Mouse (Mus musculus) C2C12 (cell line): ENCODE data around the gene Ttll8. TPM values are rescaled to one million over a fixed set of nuclear protein-coding genes. Genes with fewer than 3 reads are reported as not detected.

Source experiments
- H3K27me3 ChIP-seq: one replicate; pipeline ENCODE4 v1.6.1; 2011; ENCODE audit not compliant: control insufficient read depth, insufficient read depth, insufficient read length
- H3K36me3 ChIP-seq: one replicate; pipeline ENCODE4 v1.6.1; 2011; ENCODE audit not compliant: control insufficient read depth, insufficient read depth
- H3K4me3 ChIP-seq: one replicate; pipeline ENCODE4 v1.5.1; 2011; ENCODE audit warnings: mild to moderate bottlenecking, control low read depth; ENCODE audit not compliant: poor library complexity, insufficient read depth, severe bottlenecking
- H3K79me2 ChIP-seq: one replicate; pipeline ENCODE4 v1.6.1; 2011; ENCODE audit not compliant: control insufficient read depth, insufficient read depth
- H3K79me3 ChIP-seq: one replicate; pipeline ENCODE4 v1.6.1; 2011; ENCODE audit warnings: low read depth, control low read depth
- H3ac ChIP-seq: one replicate; pipeline ENCODE3; 2011; ENCODE audit warnings: low read depth; ENCODE audit not compliant: control insufficient read depth, insufficient read length
- CEBPB ChIP-seq: IDR thresholded peaks from one replicate; pipeline ENCODE4 v1.6.1; 2011; ENCODE audit warnings: low read depth, mild to moderate bottlenecking, control low read depth, moderate library complexity
- CTCF ChIP-seq: IDR thresholded peaks from one replicate; pipeline ENCODE4 v1.5.1; 2011; ENCODE audit not compliant: control insufficient read depth, insufficient read depth, insufficient read length
- FOSL1 ChIP-seq: IDR thresholded peaks from one replicate; pipeline ENCODE4 v1.8.0; 2011; ENCODE audit warnings: mild to moderate bottlenecking, low read length; ENCODE audit not compliant: poor library complexity, insufficient read depth, severe bottlenecking
- MAX ChIP-seq: IDR thresholded peaks from one replicate; pipeline ENCODE4 v1.6.1; 2011; ENCODE audit warnings: mild to moderate bottlenecking, control low read depth
- MYOD1 ChIP-seq: IDR thresholded peaks from one replicate; pipeline ENCODE4 v1.6.1; 2011; ENCODE audit warnings: low read depth; ENCODE audit not compliant: control insufficient read depth, insufficient read length
- MYOG ChIP-seq: IDR thresholded peaks from one replicate; pipeline ENCODE4 v1.6.1; 2011; ENCODE audit not compliant: control insufficient read depth, insufficient read length; ENCODE audit errors: extremely low read depth
- USF1 ChIP-seq: IDR thresholded peaks from one replicate; pipeline ENCODE4 v1.6.1; 2011; ENCODE audit warnings: low read depth, mild to moderate bottlenecking, control low read depth, moderate library complexity
- polyA plus RNA-seq: library from polyadenylated mRNA; unstranded; fragments of >200 nt; fragmentation: generic; extraction: Trizol; gene quantifications from one replicate; pipeline ENCODE4 v1.2.1, GENCODE M21; 2012; ENCODE audit warnings: missing spikeins

Gene Ttll8
- polyA plus RNA-seq, 1 experiment: not detected

GRCm38 (mm10) chr15:88936619-88937290 lies 17.5 kb downstream of the Ttll8 start:
- Histone ChIP-seq H3K79me2 (no peaks in the 10 kb centered on the region), H3K4me3 (no peak overlapping the region), H3K79me3 (no peaks in the 10 kb centered on the region), H3ac (no peak overlapping the region), H3K27me3 (no peaks in the 10 kb centered on the region), H3K36me3 (no peaks in the 10 kb centered on the region)
- peak; percentile 64 for TF ChIP-seq CEBPB
- TF ChIP-seq MYOD1: peak; percentile 22
- no peak for TF ChIP-seq CTCF

GRCm38 (mm10) chr15:88934141-88934540 lies 20.1 kb downstream of the Ttll8 start:
- Histone ChIP-seq H3K36me3 (no peaks in the 10 kb centered on the region), H3K4me3 (no peak overlapping the region), H3K27me3 (no peaks in the 10 kb centered on the region), H3ac (no peak overlapping the region), H3K79me3 (no peaks in the 10 kb centered on the region), H3K79me2 (no peaks in the 10 kb centered on the region)
- no peak for TF ChIP-seq MYOG

GRCm38 (mm10) chr15:88932667-88933066 lies 21.6 kb downstream of the Ttll8 start:
- Histone ChIP-seq H3K4me3 (no peak overlapping the region), H3ac (no peak overlapping the region)

GRCm38 (mm10) chr15:88921992-88922310 lies 32.3 kb downstream of the Ttll8 start:
- Histone ChIP-seq H3K4me3 (no peak overlapping the region), H3K79me3 (no peaks in the 10 kb centered on the region), H3K27me3 (peaks cover 33% of the 10 kb centered on the region), H3K79me2 (no peaks in the 10 kb centered on the region), H3ac (no peak overlapping the region), H3K36me3 (no peaks in the 10 kb centered on the region)
- TF ChIP-seq FOSL1: no peak
- TF ChIP-seq MYOD1: no peak
- TF ChIP-seq USF1: no peak
- no peak for TF ChIP-seq MAX
- no peak for TF ChIP-seq MYOG

More at GRCm38 (mm10) chr15:88932667-88933066, 21.6 kb downstream of the Ttll8 start:
- Histone ChIP-seq H3K36me3 (no peaks in the 10 kb centered on the region), H3K27me3 (no peaks in the 10 kb centered on the region), H3K79me2 (no peaks in the 10 kb centered on the region), H3K79me3 (no peaks in the 10 kb centered on the region)
- no peak for TF ChIP-seq MYOG
- TF ChIP-seq MYOD1: no peak
- no peak for TF ChIP-seq MAX
- TF ChIP-seq CTCF: no peak
- no peak for TF ChIP-seq FOSL1
- no peak for TF ChIP-seq CEBPB
- TF ChIP-seq USF1: no peak

- Histone ChIP-seq H3K79me2 (no peaks in the 10 kb centered on the region), H3K79me3 (no peaks in the 10 kb centered on the region), H3K4me3 (no peak overlapping the region), H3ac (no peak overlapping the region), H3K36me3 (no peaks in the 10 kb centered on the region), H3K27me3 (peaks cover 39% of the 10 kb centered on the region)
- TF ChIP-seq USF1 (no peak), CTCF (peak; percentile 61), MYOD1 (no peak), FOSL1 (no peak), CEBPB (no peak), MAX (peak; percentile 13), MYOG (no peak)
Measured at GRCm38 (mm10) chr15:88921131-88921991, 32.9 kb downstream of the Ttll8 start.

GRCm38 (mm10) chr15:88920065-88920464 lies 34.2 kb downstream of the Ttll8 start:
- peaks cover 38% of the 10 kb centered on the region for H3K27me3 ChIP-seq
- H3K4me3 ChIP-seq: no peak overlapping the region
- H3K36me3 ChIP-seq: no peaks in the 10 kb centered on the region
- no peak overlapping the region for H3ac ChIP-seq
- TF ChIP-seq MYOG (no peak), CEBPB (no peak), FOSL1 (no peak), MAX (no peak), CTCF (no peak)
- no peaks in the 10 kb centered on the region for H3K79me2 ChIP-seq
- no peaks in the 10 kb centered on the region for H3K79me3 ChIP-seq
